Mouse (Mus musculus) heart, postnatal 4 days (tissue): Measurements from ENCODE around the gene Lrmp. TPM values are rescaled to one million over a fixed set of nuclear protein-coding genes. Genes with fewer than 3 reads are reported as not detected.
A peak's percentile ranks its signal among the peaks of the same experiment; 100 is the strongest.
"Not testable (repeated sequence)": the region's sequence is repeated elsewhere in the genome, so short reads cannot be mapped to it uniquely, and the experiment has no call there.

ENCODE experiments used
- DNase-seq: peaks from one replicate; pipeline ENCODE4 v3.0.0; 2021
- total RNA-seq, 2 experiments: library from RNA; stranded (reverse); gene quantifications; 2 replicates each; pipeline ENCODE4 v1.2.3; 2021

Lrmp gene
- total RNA-seq = 1 to 10 TPM; 1.2 to 2.0 TPM

GRCm38 (mm10) chr6:145115476-145116097 lies at the start of gene Lrmp:
Gene Lrmp, plus strand, starts transcription at chr6:145115653.
- DNase-seq = no peak

GRCm38 (mm10) chr6:145066416-145066815 lies 49.0 kb upstream of the Lrmp start:
- no peak for DNase-seq

- no peak for DNase-seq
Observed at GRCm38 (mm10) chr6:145067679-145068078, 47.8 kb upstream of the Lrmp start.

- no peak for DNase-seq
Observed at GRCm38 (mm10) chr6:145069397-145069796, 46.1 kb upstream of the Lrmp start.

- no peak for DNase-seq
Observed at GRCm38 (mm10) chr6:145069921-145070320, 45.5 kb upstream of the Lrmp start.

GRCm38 (mm10) chr6:145074461-145074860 lies 41.0 kb upstream of the Lrmp start:
- DNase-seq = no peak

- DNase-seq = no peak
Observed at GRCm38 (mm10) chr6:145075088-145075547, 40.3 kb upstream of the Lrmp start.

GRCm38 (mm10) chr6:145075548-145076224 lies 39.8 kb upstream of the Lrmp start, which contains the start of gene Bcat1:
Gene Bcat1, minus strand, starts transcription at chr6:145076184.
- DNase-seq = peak; percentile 34

GRCm38 (mm10) chr6:145076286-145076685 lies 39.2 kb upstream of the Lrmp start:
- DNase-seq = no peak

GRCm38 (mm10) chr6:145079087-145079759 lies 36.2 kb upstream of the Lrmp start:
- no peak for DNase-seq

GRCm38 (mm10) chr6:145081721-145082120 lies 33.7 kb upstream of the Lrmp start:
- DNase-seq = no peak

GRCm38 (mm10) chr6:145084343-145085117 lies 30.9 kb upstream of the Lrmp start:
- DNase-seq = no peak

- no peak for DNase-seq
Observed at GRCm38 (mm10) chr6:145088451-145089113, 26.9 kb upstream of the Lrmp start.

- DNase-seq = no peak
Observed at GRCm38 (mm10) chr6:145089373-145089772, 26.1 kb upstream of the Lrmp start.

- no peak for DNase-seq
Observed at GRCm38 (mm10) chr6:145090201-145090863, 25.1 kb upstream of the Lrmp start.

- DNase-seq = no peak
Observed at GRCm38 (mm10) chr6:145090928-145091327, 24.5 kb upstream of the Lrmp start.

- DNase-seq = no peak
Observed at GRCm38 (mm10) chr6:145091998-145092397, 23.5 kb upstream of the Lrmp start.

GRCm38 (mm10) chr6:145093038-145093622 lies 22.3 kb upstream of the Lrmp start:
- not testable (repeated sequence) for DNase-seq

GRCm38 (mm10) chr6:145094431-145094830 lies 21.0 kb upstream of the Lrmp start:
- DNase-seq = no peak

GRCm38 (mm10) chr6:145100923-145101322 lies 14.5 kb upstream of the Lrmp start:
- DNase-seq = no peak
